Mouse (Mus musculus): ENCODE measurements at regions not wholly inside any gene's neighbourhood (a gene's known extent, or its start where the extent isn't known, plus 50 kb on each side); places are given as distances from the start of the nearest gene placed in this dataset.

- DNase-seq (ENCODE audit: low spot score, missing footprints) (no peak), ATAC-seq (ENCODE audit: low FRiP score) (no peak)
- H3K27ac ChIP-seq (ENCODE audit: low read depth, low read length) = no peak overlapping the region
- H3K9ac ChIP-seq (ENCODE audit: low read length) = no peak overlapping the region
- H3K4me2 ChIP-seq = no peak overlapping the region
- H3K27me3 ChIP-seq (ENCODE audit: control insufficient read depth, insufficient read depth, low read length) = no peaks in the 10 kb centered on the region
- no peaks in the 10 kb centered on the region for H3K36me3 ChIP-seq (ENCODE audit: control insufficient read depth, insufficient read depth, low read length)
- no peaks in the 10 kb centered on the region; the same call in 1 of the 2 replicates for H3K4me1 ChIP-seq (ENCODE audit: control insufficient read depth, insufficient read depth, low read length)
- H3K4me3 ChIP-seq (ENCODE audit: low read depth, low read length) = no peak overlapping the region
- H3K9me3 ChIP-seq (ENCODE audit: control insufficient read depth, low read length) = no peaks in the 10 kb centered on the region
These were observed 128.0 kb upstream of the Sox11 start for GRCm38 (mm10) chr12:27470346-27470745.

- no peaks in the 10 kb centered on the region for H3K9me3 ChIP-seq (ENCODE audit: control insufficient read depth, low read length)
- H3K27ac ChIP-seq (ENCODE audit: low read depth, low read length) = no peak overlapping the region
- no peak overlapping the region for H3K4me2 ChIP-seq
- no peaks in the 10 kb centered on the region; the same call in 1 of the 2 replicates for H3K4me1 ChIP-seq (ENCODE audit: control insufficient read depth, insufficient read depth, low read length)
- no peaks in the 10 kb centered on the region for H3K27me3 ChIP-seq (ENCODE audit: control insufficient read depth, insufficient read depth, low read length)
- DNase-seq (ENCODE audit: low spot score, missing footprints) (no peak), ATAC-seq (ENCODE audit: low FRiP score) (no peak)
- no peaks in the 10 kb centered on the region for H3K36me3 ChIP-seq (ENCODE audit: control insufficient read depth, insufficient read depth, low read length)
- 86% methylated on average over 1 of the region's 1 CpGs for WGBS
- H3K9ac ChIP-seq (ENCODE audit: low read length) = no peak overlapping the region
- no peak overlapping the region for H3K4me3 ChIP-seq (ENCODE audit: low read depth, low read length)
These were observed 126.4 kb upstream of the Sox11 start for GRCm38 (mm10) chr12:27468782-27469181.

GRCm38 (mm10) chr12:27468141-27468540 is 125.8 kb upstream of the Sox11 start:
- no peak overlapping the region for H3K27ac ChIP-seq (ENCODE audit: low read depth, low read length)
- no peaks in the 10 kb centered on the region for H3K9me3 ChIP-seq (ENCODE audit: control insufficient read depth, low read length)
- ATAC-seq (ENCODE audit: low FRiP score) (no peak), DNase-seq (ENCODE audit: low spot score, missing footprints) (no peak)
- H3K9ac ChIP-seq (ENCODE audit: low read length) = no peak overlapping the region
- H3K4me1 ChIP-seq (ENCODE audit: control insufficient read depth, insufficient read depth, low read length) = no peaks in the 10 kb centered on the region; the same call in 1 of the 2 replicates
- no peak overlapping the region for H3K4me3 ChIP-seq (ENCODE audit: low read depth, low read length)
- H3K36me3 ChIP-seq (ENCODE audit: control insufficient read depth, insufficient read depth, low read length) = no peaks in the 10 kb centered on the region
- WGBS = 88% methylated on average over 3 of the region's 3 CpGs
- H3K4me2 ChIP-seq = no peak overlapping the region
- H3K27me3 ChIP-seq (ENCODE audit: control insufficient read depth, insufficient read depth, low read length) = no peaks in the 10 kb centered on the region

- no peaks in the 10 kb centered on the region for H3K4me1 ChIP-seq (ENCODE audit: control insufficient read depth, insufficient read depth, low read length)
- H3K4me3 ChIP-seq (ENCODE audit: low read depth, low read length) = no peak overlapping the region
- DNase-seq (ENCODE audit: low spot score, missing footprints) = no peak
- H3K9me3 ChIP-seq (ENCODE audit: control insufficient read depth, low read length) = no peaks in the 10 kb centered on the region
- no peaks in the 10 kb centered on the region for H3K27me3 ChIP-seq (ENCODE audit: control insufficient read depth, insufficient read depth, low read length)
- no peak overlapping the region for H3K4me2 ChIP-seq
- 73% methylated on average over 3 of the region's 3 CpGs for WGBS
- no peak overlapping the region for H3K27ac ChIP-seq (ENCODE audit: low read depth, low read length)
- no peak for ATAC-seq (ENCODE audit: low FRiP score)
- no peaks in the 10 kb centered on the region for H3K36me3 ChIP-seq (ENCODE audit: control insufficient read depth, insufficient read depth, low read length)
- no peak overlapping the region for H3K9ac ChIP-seq (ENCODE audit: low read length)
These were observed 123.3 kb upstream of the Sox11 start for GRCm38 (mm10) chr12:27465499-27466150.

- no peak overlapping the region for H3K4me2 ChIP-seq
- no peaks in the 10 kb centered on the region for H3K36me3 ChIP-seq (ENCODE audit: control insufficient read depth, insufficient read depth, low read length)
- H3K9me3 ChIP-seq (ENCODE audit: control insufficient read depth, low read length) = peaks cover 3% of the 10 kb centered on the region; the same call in 1 of the 2 replicates
- ATAC-seq (ENCODE audit: low FRiP score) (no peak), DNase-seq (ENCODE audit: low spot score, missing footprints) (no peak)
- H3K27ac ChIP-seq (ENCODE audit: low read depth, low read length) = no peak overlapping the region
- 89% methylated on average over 4 of the region's 4 CpGs for whole genome bisulfite sequencing
- no peaks in the 10 kb centered on the region for H3K27me3 ChIP-seq (ENCODE audit: control insufficient read depth, insufficient read depth, low read length)
- H3K9ac ChIP-seq (ENCODE audit: low read length) = no peak overlapping the region
- H3K4me1 ChIP-seq (ENCODE audit: control insufficient read depth, insufficient read depth, low read length) = no peaks in the 10 kb centered on the region
- no peak overlapping the region for H3K4me3 ChIP-seq (ENCODE audit: low read depth, low read length)
These were observed 116.3 kb upstream of the Sox11 start for GRCm38 (mm10) chr12:27458674-27459073.

- Histone ChIP-seq H3K36me3 (ENCODE audit: control insufficient read depth, insufficient read depth, low read length) (no peaks in the 10 kb centered on the region), H3K4me1 (ENCODE audit: control insufficient read depth, insufficient read depth, low read length) (no peaks in the 10 kb centered on the region), H3K9ac (ENCODE audit: low read length) (no peak overlapping the region), H3K4me2 (no peak overlapping the region), H3K4me3 (ENCODE audit: low read depth, low read length) (no peak overlapping the region), H3K27ac (ENCODE audit: low read depth, low read length) (no peak overlapping the region), H3K9me3 (ENCODE audit: control insufficient read depth, low read length) (no peaks in the 10 kb centered on the region), H3K27me3 (ENCODE audit: control insufficient read depth, insufficient read depth, low read length) (no peaks in the 10 kb centered on the region)
- 61% methylated on average over 6 of the region's 6 CpGs for WGBS
- ATAC-seq (ENCODE audit: low FRiP score) (no peak), DNase-seq (ENCODE audit: low spot score, missing footprints) (no peak)
These were observed 95.4 kb upstream of the Sox11 start for GRCm38 (mm10) chr12:27437661-27438345.

GRCm38 (mm10) chr12:27431338-27431737 is 89.0 kb upstream of the Sox11 start:
- Histone ChIP-seq H3K4me3 (ENCODE audit: low read depth, low read length) (no peak overlapping the region), H3K36me3 (ENCODE audit: control insufficient read depth, insufficient read depth, low read length) (no peaks in the 10 kb centered on the region), H3K9me3 (ENCODE audit: control insufficient read depth, low read length) (no peaks in the 10 kb centered on the region), H3K4me1 (ENCODE audit: control insufficient read depth, insufficient read depth, low read length) (no peaks in the 10 kb centered on the region), H3K27ac (ENCODE audit: low read depth, low read length) (no peak overlapping the region), H3K27me3 (ENCODE audit: control insufficient read depth, insufficient read depth, low read length) (no peaks in the 10 kb centered on the region), H3K9ac (ENCODE audit: low read length) (no peak overlapping the region), H3K4me2 (no peak overlapping the region)
- DNase-seq (ENCODE audit: low spot score, missing footprints) = no peak
- WGBS = 85% methylated on average over 2 of the region's 2 CpGs
- ATAC-seq (ENCODE audit: low FRiP score) = no peak

GRCm38 (mm10) chr12:27417387-27418009 is 75.1 kb upstream of the Sox11 start:
- Histone ChIP-seq H3K4me3 (ENCODE audit: low read depth, low read length) (no peak overlapping the region), H3K4me2 (no peak overlapping the region), H3K9me3 (ENCODE audit: control insufficient read depth, low read length) (no peaks in the 10 kb centered on the region), H3K9ac (ENCODE audit: low read length) (no peak overlapping the region), H3K27me3 (ENCODE audit: control insufficient read depth, insufficient read depth, low read length) (no peaks in the 10 kb centered on the region), H3K36me3 (ENCODE audit: control insufficient read depth, insufficient read depth, low read length) (no peaks in the 10 kb centered on the region), H3K27ac (ENCODE audit: low read depth, low read length) (no peak overlapping the region), H3K4me1 (ENCODE audit: control insufficient read depth, insufficient read depth, low read length) (no peaks in the 10 kb centered on the region)
- ATAC-seq (ENCODE audit: low FRiP score) (no peak), DNase-seq (ENCODE audit: low spot score, missing footprints) (no peak)
- WGBS = 92% methylated on average over 8 of the region's 8 CpGs

GRCm38 (mm10) chr12:27410555-27410954 is 68.2 kb upstream of the Sox11 start:
- H3K4me1 ChIP-seq (ENCODE audit: control insufficient read depth, insufficient read depth, low read length) = no peaks in the 10 kb centered on the region
- H3K9me3 ChIP-seq (ENCODE audit: control insufficient read depth, low read length) = no peaks in the 10 kb centered on the region
- no peaks in the 10 kb centered on the region for H3K27me3 ChIP-seq (ENCODE audit: control insufficient read depth, insufficient read depth, low read length)
- no peak overlapping the region for H3K9ac ChIP-seq (ENCODE audit: low read length)
- H3K36me3 ChIP-seq (ENCODE audit: control insufficient read depth, insufficient read depth, low read length) = no peaks in the 10 kb centered on the region
- no peak overlapping the region for H3K4me3 ChIP-seq (ENCODE audit: low read depth, low read length)
- H3K27ac ChIP-seq (ENCODE audit: low read depth, low read length) = no peak overlapping the region
- no peak overlapping the region for H3K4me2 ChIP-seq
- DNase-seq (ENCODE audit: low spot score, missing footprints) (no peak), ATAC-seq (ENCODE audit: low FRiP score) (no peak)
- WGBS = 81% methylated on average over 4 of the region's 4 CpGs
